Mouse (Mus musculus) R1 (cell line): ENCODE results near the gene Gm960.

ENCODE experiments used
- DNase-seq: peaks from one replicate; pipeline ENCODE4 v3.0.0-alpha.2; 2018; ENCODE audit warnings: low read depth, low spot score

Gene Gm960

GRCm38 (mm10) chr19:4712156-4712780 lies 13.8 kb upstream of the Gm960 start:
- DNase-seq = peak; percentile 58

GRCm38 (mm10) chr19:4711601-4712155 lies 13.2 kb upstream of the Gm960 start:
- DNase-seq = peak; percentile 63

- DNase-seq = peak; percentile 38
Measured at GRCm38 (mm10) chr19:4711098-4711600, 12.7 kb upstream of the Gm960 start, which contains the start of gene Sptbn2. Gene Sptbn2, plus strand, starts transcription at chr19:4711167.

GRCm38 (mm10) chr19:4708765-4709164 lies 10.3 kb upstream of the Gm960 start:
- peak; percentile 53 for DNase-seq

- DNase-seq = no peak
Measured at GRCm38 (mm10) chr19:4701221-4701620, 2.8 kb upstream of the Gm960 start.

GRCm38 (mm10) chr19:4700656-4701055 lies 2.2 kb upstream of the Gm960 start:
- DNase-seq = no peak

- DNase-seq = no peak
Measured at GRCm38 (mm10) chr19:4699821-4700220, 1.4 kb upstream of the Gm960 start.

GRCm38 (mm10) chr19:4698856-4699255 lies 388 bp upstream of the Gm960 start:
- peak; percentile 5 for DNase-seq

GRCm38 (mm10) chr19:4697721-4698120 lies 747 bp downstream of the Gm960 start:
- DNase-seq = no peak

GRCm38 (mm10) chr19:4697121-4697520 lies 1.3 kb downstream of the Gm960 start:
- DNase-seq = no peak

- DNase-seq = no peak
Measured at GRCm38 (mm10) chr19:4694346-4694745, 4.1 kb downstream of the Gm960 start.

- DNase-seq = no peak
Measured at GRCm38 (mm10) chr19:4672401-4672800, 26.1 kb downstream of the Gm960 start.

- DNase-seq = no peak
Measured at GRCm38 (mm10) chr19:4670776-4671175, 27.7 kb downstream of the Gm960 start.

- DNase-seq = no peak
Measured at GRCm38 (mm10) chr19:4666815-4667214, 31.7 kb downstream of the Gm960 start.

- DNase-seq = no peak
Measured at GRCm38 (mm10) chr19:4658156-4658555, 40.3 kb downstream of the Gm960 start.

- no peak for DNase-seq
Measured at GRCm38 (mm10) chr19:4646917-4647492, 51.5 kb downstream of the Gm960 start.

- peak; percentile 76 for DNase-seq
Measured at GRCm38 (mm10) chr19:4644271-4644670, 54.2 kb downstream of the Gm960 start.

GRCm38 (mm10) chr19:4635986-4636385 lies 62.5 kb downstream of the Gm960 start:
- DNase-seq = peak; percentile 70

- DNase-seq = peak; percentile 88
Measured at GRCm38 (mm10) chr19:4628819-4629218, 69.6 kb downstream of the Gm960 start.

- no peak for DNase-seq
Measured at GRCm38 (mm10) chr19:4625829-4626535, 72.5 kb downstream of the Gm960 start.

- DNase-seq = peak; percentile 90
Measured at GRCm38 (mm10) chr19:4625179-4625828, 73.2 kb downstream of the Gm960 start, which contains the start of gene Rce1. Gene Rce1, minus strand, starts transcription at chr19:4625641.
